Mouse (Mus musculus) kidney, adult 2 months (tissue): Measurements from ENCODE around the gene Dctn2. TPM values are rescaled to one million over a fixed set of nuclear protein-coding genes. Genes with fewer than 3 reads are reported as not detected.

Experiments
- DNase-seq: peaks from one replicate; pipeline ENCODE4 v3.0.0; 2021
- H3K27ac ChIP-seq: fragments of 200-500 bp; 2 replicates; pipeline ENCODE4 v1.5.1; 2012; ENCODE audit warnings: low read depth, low read length, control low read depth, inconsistent platforms; ENCODE audit not compliant: insufficient read depth
- H3K27me3 ChIP-seq: fragments of 200-500 bp; replicated peaks from 2 replicates; pipeline ENCODE4 v1.6.1; 2012; ENCODE audit warnings: mild to moderate bottlenecking, moderate library complexity, low read length, inconsistent platforms; ENCODE audit not compliant: control insufficient read depth, insufficient read depth
- H3K36me3 ChIP-seq: fragments of 200-500 bp; 2 replicates; pipeline ENCODE4 v1.6.1; 2012; ENCODE audit warnings: mild to moderate bottlenecking, moderate library complexity, low read length, inconsistent platforms; ENCODE audit not compliant: control insufficient read depth, insufficient read depth
- H3K4me1 ChIP-seq: fragments of 200-500 bp; 2 replicates; pipeline ENCODE4 v1.6.1; 2011; ENCODE audit warnings: low read length; ENCODE audit not compliant: control insufficient read depth, insufficient read depth
- H3K4me3 ChIP-seq: fragments of 200-500 bp; 2 replicates; pipeline ENCODE4 v1.5.1; 2011; ENCODE audit warnings: mild to moderate bottlenecking, low read depth, low read length, control low read depth; ENCODE audit not compliant: insufficient read depth
- CTCF ChIP-seq: fragments of 200-500 bp; conservative IDR thresholded peaks from 2 replicates; pipeline ENCODE4 v1.5.1; 2011; ENCODE audit warnings: low read depth, mild to moderate bottlenecking, control low read depth, low read length, moderate library complexity, mixed read lengths; ENCODE audit not compliant: insufficient read depth, insufficient read length
- POLR2A ChIP-seq: fragments of 200-500 bp; IDR thresholded peaks from one replicate; pipeline ENCODE4 v1.6.1; 2011; ENCODE audit warnings: low read depth, low read length, control low read depth
- WGBS: fragments of 180-500 bp; shearing (Covaris S2); methylation state at CpG from one replicate; pipeline ENCODE4 v1.1.7; 2018; 5-methylcytosine and 5-hydroxymethylcytosine counted together
- polyA plus RNA-seq: library from polyadenylated mRNA; depleted of rRNA; stranded (reverse); fragments of >200 nt; gene quantifications from 2 replicates; pipeline ENCODE4 v1.2.3, GENCODE M21; 2012

Dctn2 gene
- polyA plus RNA-seq, 1 experiment, result 181 TPM

DNA sequence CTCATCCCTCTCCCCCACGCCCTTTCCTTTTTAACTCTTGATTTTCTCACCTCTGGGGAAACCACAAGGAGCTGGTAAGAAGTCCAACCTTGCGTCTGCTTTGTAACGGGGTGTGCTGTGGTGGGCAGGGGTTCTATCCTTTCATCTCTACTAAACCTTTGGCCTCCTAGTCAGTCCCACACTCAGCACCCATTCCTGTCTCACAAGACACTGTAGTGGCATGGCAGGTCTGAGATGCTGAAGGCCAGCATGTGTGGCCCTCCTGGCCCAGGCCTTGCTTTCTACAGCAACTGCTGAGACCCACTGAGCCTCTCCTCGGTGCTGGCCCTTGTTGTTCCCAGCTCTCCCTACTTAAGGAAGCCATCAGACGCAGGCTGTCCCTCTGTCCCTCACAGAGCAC lies 6.2 kb downstream of the Dctn2 start:
- 0 out of 2 replicates have a peak, but pooled peaks cover 1% of the 10 kb centered on the region for H3K36me3 ChIP-seq
- H3K27me3 ChIP-seq, result no peaks in the 10 kb centered on the region
- peaks cover 2% of the 10 kb centered on the region for H3K4me1 ChIP-seq
- no peak for TF ChIP-seq CTCF
- TF ChIP-seq POLR2A, result no peak
- H3K4me3 ChIP-seq, result no peak overlapping the region
- DNase-seq, result no peak
- 91% methylated on average over 5 of the region's 5 CpGs for WGBS
- no peak overlapping the region for H3K27ac ChIP-seq

DNA sequence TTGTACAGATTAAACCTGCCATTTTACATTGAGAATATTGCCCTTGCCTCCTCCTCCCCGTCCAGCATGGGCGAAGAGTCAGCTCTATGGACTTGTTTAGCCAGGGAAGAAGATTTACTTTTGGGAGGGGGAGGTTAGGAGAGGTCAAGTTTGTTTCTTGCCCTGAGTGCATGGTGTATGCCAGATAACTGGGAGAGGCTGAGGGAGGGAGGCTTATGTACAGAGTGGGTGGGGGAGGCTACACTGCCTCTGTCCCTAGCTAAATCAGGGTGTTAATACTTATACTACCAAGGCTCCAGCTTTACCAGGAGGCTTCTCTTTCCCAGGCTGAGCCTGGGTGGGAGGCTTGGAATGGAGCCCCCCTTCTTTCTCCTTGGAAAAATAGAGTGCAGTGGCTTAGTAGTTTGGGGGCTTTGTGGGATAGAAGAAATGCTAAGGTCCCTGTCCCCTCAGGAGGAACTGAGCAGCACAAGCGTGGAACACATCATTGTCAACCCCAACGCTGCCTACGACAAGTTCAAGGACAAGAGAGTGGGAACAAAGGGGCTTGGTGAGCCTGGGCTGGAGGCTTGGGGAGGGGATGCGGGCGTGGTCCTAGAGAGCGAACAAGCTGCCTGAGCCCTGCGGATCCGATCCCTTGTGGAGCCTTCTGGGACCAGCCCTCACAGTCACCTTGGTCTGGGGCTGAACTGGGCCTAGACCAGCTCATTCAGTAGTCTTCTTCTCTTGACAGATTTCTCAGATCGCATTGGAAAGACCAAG lies 8.3 kb downstream of the Dctn2 start:
- no peaks in the 10 kb centered on the region for H3K27me3 ChIP-seq
- WGBS, result 91% methylated on average over 11 of the region's 11 CpGs
- DNase-seq, result no peak
- TF ChIP-seq POLR2A (no peak), CTCF (no peak)
- no peak overlapping the region for H3K27ac ChIP-seq
- no peak overlapping the region for H3K4me3 ChIP-seq
- H3K36me3 ChIP-seq, result 0 out of 2 replicates have a peak, but pooled peaks cover 1% of the 10 kb centered on the region
- H3K4me1 ChIP-seq, result no peaks in the 10 kb centered on the region

DNA sequence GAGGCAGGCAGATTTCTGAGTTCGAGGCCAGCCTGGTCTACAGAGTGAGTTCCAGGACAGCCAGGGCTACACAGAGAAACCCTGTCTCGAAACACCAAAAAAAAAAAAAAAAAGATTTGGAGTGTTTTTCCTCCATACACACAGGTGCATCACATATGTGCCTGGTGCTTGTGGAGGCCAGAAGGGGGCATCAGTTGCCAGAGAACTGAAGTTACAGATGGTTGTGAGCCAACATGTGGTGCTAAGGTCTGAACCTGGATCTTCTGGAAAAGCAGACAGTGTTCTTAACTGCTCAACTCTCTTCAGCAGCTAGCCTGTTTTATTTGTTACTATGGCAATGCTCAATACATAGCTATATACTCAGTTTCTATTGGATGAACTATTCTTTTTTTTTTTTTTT lies 13.6 kb downstream of the Dctn2 start:
- H3K4me3 ChIP-seq, result no peak overlapping the region
- H3K36me3 ChIP-seq, result peaks cover 4% of the 10 kb centered on the region
- 100% methylated on average over 2 of the region's 2 CpGs for WGBS
- no peaks in the 10 kb centered on the region for H3K4me1 ChIP-seq
- TF ChIP-seq CTCF (peak; percentile 23; the same call in 1 of the 2 replicates), POLR2A (no peak)
- no peaks in the 10 kb centered on the region for H3K27me3 ChIP-seq
- DNase-seq, result no peak
- H3K27ac ChIP-seq, result no peak overlapping the region

DNA sequence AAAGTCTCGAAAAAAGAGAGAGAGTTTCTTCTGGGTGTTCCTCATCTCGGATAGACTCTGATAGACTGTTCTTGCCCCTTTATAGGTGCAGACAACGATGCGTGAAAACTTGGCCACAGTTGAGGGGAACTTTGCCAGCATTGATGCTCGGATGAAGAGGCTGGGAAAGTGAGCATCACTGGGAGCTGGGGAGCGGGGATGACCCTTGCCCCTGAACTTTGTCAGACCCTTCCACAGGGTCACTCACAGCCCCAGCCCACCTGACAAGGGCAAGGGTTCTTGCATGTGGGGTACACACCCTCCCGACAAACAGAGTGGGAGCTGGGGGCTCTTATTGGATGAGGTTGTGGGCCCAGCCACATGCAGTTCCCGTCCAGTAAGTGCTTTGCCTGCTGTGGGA lies 15.1 kb downstream of the Dctn2 start:
- H3K4me1 ChIP-seq, result no peaks in the 10 kb centered on the region
- peaks cover 3% of the 10 kb centered on the region for H3K36me3 ChIP-seq
- H3K27me3 ChIP-seq, result no peaks in the 10 kb centered on the region
- no peak overlapping the region for H3K4me3 ChIP-seq
- H3K27ac ChIP-seq, result no peak overlapping the region
- TF ChIP-seq POLR2A, result no peak
- peak; percentile 43 for DNase-seq
- WGBS, result 68% methylated on average over 8 of the region's 8 CpGs

DNA sequence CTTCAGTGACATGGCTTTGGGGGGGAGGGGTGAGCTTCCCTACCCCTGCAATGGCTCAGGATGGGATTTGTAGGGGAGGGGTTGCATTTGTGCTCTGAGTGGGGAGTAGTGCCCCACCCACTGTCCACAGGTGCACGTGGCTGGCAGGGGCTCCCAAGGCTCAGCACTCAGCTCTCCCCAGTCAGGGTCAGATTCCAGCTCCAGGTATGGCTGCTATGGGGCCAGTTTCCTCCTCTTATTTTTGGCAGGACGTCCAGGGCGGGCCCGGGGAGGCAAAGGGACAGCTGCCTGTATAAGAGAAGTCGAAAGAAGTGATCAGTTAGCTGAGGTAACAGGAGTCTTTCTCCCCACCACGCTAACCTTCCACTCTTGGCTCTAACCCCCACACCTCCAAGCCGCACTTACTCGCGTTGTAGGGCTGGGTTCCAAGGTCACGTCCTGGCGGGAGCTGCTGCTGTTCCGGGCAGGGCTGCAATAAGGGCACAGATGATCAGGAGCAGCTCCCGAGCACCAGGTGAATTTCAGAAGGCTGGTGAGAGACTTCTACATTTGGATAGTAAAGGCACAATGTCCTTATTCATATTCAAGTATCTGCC lies 16.6 kb downstream of the Dctn2 start:
- H3K4me1 ChIP-seq, result peaks cover 12% of the 10 kb centered on the region
- WGBS, result 45% methylated on average over 13 of the region's 13 CpGs
- peaks cover 3% of the 10 kb centered on the region for H3K36me3 ChIP-seq
- DNase-seq, result peak; percentile 39
- no peak for TF ChIP-seq POLR2A
- TF ChIP-seq CTCF, result no peak
- H3K4me3 ChIP-seq, result no peak overlapping the region
- no peak overlapping the region for H3K27ac ChIP-seq
- H3K27me3 ChIP-seq, result no peaks in the 10 kb centered on the region

DNA sequence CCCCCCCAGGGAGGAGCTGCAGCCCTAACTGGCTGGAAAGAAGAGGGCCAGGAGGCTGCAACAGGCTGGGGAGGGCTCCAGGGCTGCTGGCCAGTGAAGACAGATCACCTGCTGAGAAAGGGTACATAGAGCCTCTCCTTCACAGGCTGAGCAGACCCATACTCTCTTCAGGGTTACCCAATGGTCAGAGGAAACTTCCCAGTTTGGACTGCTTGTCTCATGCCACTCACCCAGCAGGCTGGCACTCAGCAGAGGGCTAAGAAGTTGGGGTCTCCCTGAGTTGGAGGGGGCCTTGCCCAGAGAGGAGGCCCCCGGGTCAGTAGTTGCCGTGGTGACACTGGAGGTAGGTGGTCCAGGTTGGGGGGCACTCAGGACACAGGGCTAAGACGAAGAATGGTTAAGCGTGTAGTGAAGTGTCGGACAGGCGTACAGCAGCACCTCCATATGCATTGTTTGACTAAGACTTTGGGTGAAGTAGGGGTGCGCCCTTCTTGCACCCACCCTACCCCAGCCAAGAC lies 18.0 kb downstream of the Dctn2 start:
- no peak for DNase-seq
- Histone ChIP-seq H3K4me3 (no peak overlapping the region), H3K4me1 (peaks cover 14% of the 10 kb centered on the region), H3K27ac (no peak overlapping the region), H3K27me3 (no peaks in the 10 kb centered on the region), H3K36me3 (peaks cover 3% of the 10 kb centered on the region)
- no peak for TF ChIP-seq CTCF
- TF ChIP-seq POLR2A, result no peak
- WGBS, result 96% methylated on average over 7 of the region's 7 CpGs

DNA sequence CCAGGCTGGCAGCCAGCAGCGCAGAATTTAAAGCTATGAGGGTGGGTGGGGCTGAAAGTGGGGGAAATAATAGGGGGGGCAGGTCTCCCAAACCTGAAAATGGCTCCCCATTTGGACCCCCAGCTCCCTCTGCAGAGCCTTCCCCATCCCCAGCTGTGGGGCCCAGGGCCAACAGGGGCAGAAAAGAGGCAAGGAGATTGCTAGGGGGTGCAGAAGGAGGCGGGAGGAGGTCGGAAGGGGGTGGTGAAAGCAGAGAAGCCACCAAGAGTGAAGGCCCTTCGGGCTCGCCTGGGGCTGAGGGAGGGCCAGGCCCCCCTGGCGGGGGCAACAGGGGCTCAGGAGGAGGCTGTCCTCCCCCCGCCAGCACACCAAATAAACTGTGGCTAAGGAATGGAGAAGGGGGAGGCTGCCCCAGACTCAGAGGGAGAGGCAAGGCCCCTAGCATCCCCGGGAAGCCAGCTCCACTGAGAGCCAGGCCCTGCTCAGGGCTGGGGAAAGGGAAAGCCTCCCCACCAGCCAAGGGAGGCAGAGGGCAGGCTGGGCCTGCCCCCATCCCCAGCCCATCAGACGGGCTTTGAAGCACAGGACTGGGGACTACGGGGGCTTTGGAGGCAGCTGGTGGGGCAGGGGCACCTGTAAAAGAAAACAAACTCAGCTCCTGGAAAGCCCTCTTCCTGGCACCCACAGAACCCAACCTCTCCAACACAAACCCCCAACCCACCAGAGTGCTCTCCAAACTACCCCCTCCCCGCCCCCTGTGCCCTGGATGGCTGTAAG lies 18.7 kb downstream of the Dctn2 start:
- peaks cover 3% of the 10 kb centered on the region for H3K36me3 ChIP-seq
- H3K27ac ChIP-seq, result no peak overlapping the region
- 82% methylated on average over 11 of the region's 11 CpGs for WGBS

More for the DNA sequence above, 18.7 kb downstream of the Dctn2 start:
- H3K27me3 ChIP-seq, result no peaks in the 10 kb centered on the region
- peaks cover 19% of the 10 kb centered on the region for H3K4me1 ChIP-seq
- DNase-seq, result no peak
- H3K4me3 ChIP-seq, result no peak overlapping the region
- TF ChIP-seq POLR2A (no peak), CTCF (no peak)
